Mouse (Mus musculus): ENCODE measurements around the gene B430305J03Rik. TPM values are rescaled to one million over a fixed set of nuclear protein-coding genes. Genes with fewer than 3 reads are reported as not detected.
A peak's percentile ranks its signal among the peaks of the same experiment; 100 is the strongest.

B430305J03Rik gene
- polyA plus RNA-seq, 1 experiment from 2014 or later, result not detected

DNA sequence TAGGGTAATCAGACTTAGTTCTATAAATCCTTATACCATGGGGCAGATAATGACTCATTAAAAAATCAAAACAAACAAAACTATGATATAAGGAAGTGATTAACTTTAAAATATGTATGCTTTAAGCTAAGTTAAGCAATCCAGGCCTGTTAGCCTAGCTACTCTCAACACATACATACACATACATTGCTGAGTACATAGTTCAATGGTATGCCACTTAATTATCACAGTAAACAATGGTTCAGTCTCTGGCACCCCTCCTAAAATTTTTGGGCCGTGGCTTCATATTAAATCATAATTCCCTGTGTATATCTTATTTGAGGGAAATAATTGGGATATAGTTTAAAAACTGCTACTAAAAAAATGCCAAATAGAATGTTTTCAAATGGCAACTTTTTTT is 4.4 kb downstream of the B430305J03Rik start, which contains the start of gene Rap2b:
Gene Rap2b, plus strand, starts transcription at position 301 of the 400 bp plus-strand sequence.
- 75% methylated on average over 1 of the region's 1 CpGs for WGBS
- no peak for ATAC-seq (ENCODE audit: insufficient number of reproducible peaks, insufficient read depth, low FRiP score, low read depth)

DNA sequence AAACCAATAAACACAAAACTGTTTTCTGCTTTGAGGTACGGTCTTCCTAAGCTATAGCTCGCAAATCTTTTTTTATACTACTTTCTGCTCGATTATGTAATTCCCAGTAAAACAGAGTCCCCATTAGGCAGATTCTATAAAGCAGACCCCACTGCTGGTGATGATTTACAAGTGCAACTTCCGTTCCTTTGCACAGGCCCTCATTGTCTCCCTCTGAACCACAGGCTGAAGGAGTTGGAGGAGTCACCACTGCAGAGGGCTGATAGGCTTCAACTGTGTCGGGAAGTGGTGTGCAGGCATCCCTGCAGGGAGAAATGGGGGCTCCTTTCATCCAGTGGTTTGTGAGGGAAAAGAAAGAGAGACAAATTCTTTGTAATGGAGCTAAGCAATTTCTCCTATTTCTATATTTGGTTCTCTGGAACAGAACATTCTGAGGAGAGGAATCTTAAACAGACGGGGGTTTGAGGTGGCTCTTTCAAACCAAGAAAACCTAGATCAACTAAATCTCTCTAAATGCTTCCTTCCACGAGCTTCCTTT is 6.9 kb downstream of the B430305J03Rik start:
- H3K4me3 ChIP-seq (ENCODE audit: low read depth, low read length), result no peak overlapping the region
- no peak overlapping the region for H3K4me2 ChIP-seq (replicated peaks; ENCODE audit: low read depth, low read length)
- H3K27me3 ChIP-seq (ENCODE audit: control insufficient read depth, insufficient read depth, low read length), result no peaks in the 10 kb centered on the region
- 40% methylated on average over 7 of the region's 7 CpGs for WGBS
- no peaks in the 10 kb centered on the region for H3K36me3 ChIP-seq (ENCODE audit: control insufficient read depth, insufficient read depth, low read length)
- no peak for ATAC-seq (ENCODE audit: insufficient number of reproducible peaks, insufficient read depth, low FRiP score, low read depth)
- no peak overlapping the region for H3K27ac ChIP-seq (ENCODE audit: low read length)
- no peaks in the 10 kb centered on the region for H3K9me3 ChIP-seq (ENCODE audit: control insufficient read depth, low read depth, low read length)
- no peak overlapping the region for H3K9ac ChIP-seq (replicated peaks; ENCODE audit: low read depth, low read length)
- no peaks in the 10 kb centered on the region for H3K4me1 ChIP-seq (ENCODE audit: control insufficient read depth, insufficient read depth, low read length)

More for the DNA sequence above, 4.4 kb downstream of the B430305J03Rik start, which contains the start of gene Rap2b:
- Histone ChIP-seq H3K27me3 (ENCODE audit: control insufficient read depth, insufficient read depth, low read length) (no peaks in the 10 kb centered on the region), H3K4me2 (replicated peaks; ENCODE audit: low read depth, low read length) (no peak within 1 kb of the TSS), H3K36me3 (ENCODE audit: control insufficient read depth, insufficient read depth, low read length) (no peaks in the 10 kb centered on the region), H3K4me3 (ENCODE audit: low read depth, low read length) (no peak within 1 kb of the TSS), H3K4me1 (ENCODE audit: control insufficient read depth, insufficient read depth, low read length) (peaks cover 4% of the 10 kb centered on the region; the same call in 1 of the 2 replicates), H3K9me3 (ENCODE audit: control insufficient read depth, low read depth, low read length) (no peaks in the 10 kb centered on the region), H3K27ac (ENCODE audit: low read length) (no peak within 1 kb of the TSS), H3K9ac (replicated peaks; ENCODE audit: low read depth, low read length) (no peak within 1 kb of the TSS)

DNA sequence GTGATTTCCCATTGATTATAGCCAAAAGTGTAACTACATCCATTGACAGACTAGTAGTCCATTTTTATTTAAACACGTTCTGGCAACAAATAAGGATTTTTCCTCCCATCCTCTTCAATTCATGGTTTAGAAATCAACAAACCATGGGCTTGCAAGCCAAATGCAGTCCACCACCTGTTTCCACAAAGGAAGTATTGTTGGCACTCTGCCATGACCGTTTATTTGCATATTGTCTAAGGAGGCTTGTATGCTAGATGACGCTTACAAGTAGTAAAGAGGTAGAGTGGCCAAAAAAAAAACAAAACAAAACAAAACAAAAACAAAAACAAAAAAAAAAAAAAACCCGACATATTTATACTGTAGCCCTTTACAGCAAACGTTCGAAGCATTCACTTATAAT is 7.6 kb downstream of the B430305J03Rik start:
- Histone ChIP-seq H3K4me1 (ENCODE audit: control insufficient read depth, insufficient read depth, low read length) (no peaks in the 10 kb centered on the region), H3K27ac (ENCODE audit: low read length) (no peak overlapping the region), H3K27me3 (ENCODE audit: control insufficient read depth, insufficient read depth, low read length) (no peaks in the 10 kb centered on the region), H3K36me3 (ENCODE audit: control insufficient read depth, insufficient read depth, low read length) (no peaks in the 10 kb centered on the region), H3K4me3 (ENCODE audit: low read depth, low read length) (no peak overlapping the region), H3K9me3 (ENCODE audit: control insufficient read depth, low read depth, low read length) (no peaks in the 10 kb centered on the region), H3K9ac (replicated peaks; ENCODE audit: low read depth, low read length) (no peak overlapping the region), H3K4me2 (replicated peaks; ENCODE audit: low read depth, low read length) (no peak overlapping the region)
- no peak for ATAC-seq (ENCODE audit: insufficient number of reproducible peaks, insufficient read depth, low FRiP score, low read depth)
- 68% methylated on average over 6 of the region's 6 CpGs for WGBS

GRCm38 (mm10) chr3:61355464-61355863 is 10.3 kb downstream of the B430305J03Rik start:
- H3K4me3 ChIP-seq (ENCODE audit: low read depth, low read length), result no peak overlapping the region
- H3K4me2 ChIP-seq (replicated peaks; ENCODE audit: low read depth, low read length), result no peak overlapping the region
- WGBS, result 67% methylated on average over 1 of the region's 1 CpGs
- no peak for ATAC-seq (ENCODE audit: insufficient number of reproducible peaks, insufficient read depth, low FRiP score, low read depth)
- H3K9me3 ChIP-seq (ENCODE audit: control insufficient read depth, low read depth, low read length), result no peaks in the 10 kb centered on the region
- no peaks in the 10 kb centered on the region for H3K4me1 ChIP-seq (ENCODE audit: control insufficient read depth, insufficient read depth, low read length)
- no peak overlapping the region for H3K9ac ChIP-seq (replicated peaks; ENCODE audit: low read depth, low read length)
- H3K36me3 ChIP-seq (ENCODE audit: control insufficient read depth, insufficient read depth, low read length), result no peaks in the 10 kb centered on the region
- H3K27ac ChIP-seq (ENCODE audit: low read length), result no peak overlapping the region
- H3K27me3 ChIP-seq (ENCODE audit: control insufficient read depth, insufficient read depth, low read length), result no peaks in the 10 kb centered on the region

GRCm38 (mm10) chr3:61349433-61349832 is 16.3 kb downstream of the B430305J03Rik start:
- no peaks in the 10 kb centered on the region for H3K9me3 ChIP-seq (ENCODE audit: control insufficient read depth, low read depth, low read length)
- no peak overlapping the region for H3K27ac ChIP-seq (ENCODE audit: low read length)
- no peak for ATAC-seq (ENCODE audit: insufficient number of reproducible peaks, insufficient read depth, low FRiP score, low read depth)
- H3K4me3 ChIP-seq (ENCODE audit: low read depth, low read length), result no peak overlapping the region
- WGBS, result 50% methylated on average over 1 of the region's 1 CpGs
- H3K36me3 ChIP-seq (ENCODE audit: control insufficient read depth, insufficient read depth, low read length), result no peaks in the 10 kb centered on the region
- no peak overlapping the region for H3K4me2 ChIP-seq (replicated peaks; ENCODE audit: low read depth, low read length)
- H3K27me3 ChIP-seq (ENCODE audit: control insufficient read depth, insufficient read depth, low read length), result no peaks in the 10 kb centered on the region
- no peaks in the 10 kb centered on the region for H3K4me1 ChIP-seq (ENCODE audit: control insufficient read depth, insufficient read depth, low read length)
- H3K9ac ChIP-seq (replicated peaks; ENCODE audit: low read depth, low read length), result no peak overlapping the region

DNA sequence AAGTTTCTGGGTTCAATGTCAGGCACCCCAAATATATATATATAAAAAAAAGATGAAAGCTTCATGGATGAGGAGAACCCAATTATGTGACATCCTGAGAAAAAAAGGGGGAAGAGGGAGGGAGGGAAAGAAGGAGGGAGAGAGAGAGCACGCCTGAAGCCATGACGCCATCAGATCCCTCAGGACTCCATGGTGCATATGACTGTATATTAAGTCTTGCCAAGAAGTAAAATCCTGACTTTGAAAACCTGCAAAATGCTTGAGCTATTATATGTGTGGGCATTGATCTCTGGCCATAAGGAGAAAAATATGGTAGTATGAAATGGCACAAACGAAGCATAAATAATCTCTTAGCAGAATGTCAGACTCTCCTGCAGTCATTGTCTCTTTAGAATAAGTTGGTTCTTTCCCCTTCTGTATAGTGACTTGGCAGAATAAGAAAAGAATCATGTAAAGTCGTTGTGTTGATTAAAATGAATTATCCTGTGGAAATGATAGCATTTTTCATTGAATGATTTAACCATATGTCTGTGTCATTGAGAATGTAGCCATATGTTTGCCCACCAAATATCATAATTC is 17.6 kb downstream of the B430305J03Rik start:
- Histone ChIP-seq H3K27me3 (ENCODE audit: control insufficient read depth, insufficient read depth, low read length) (no peaks in the 10 kb centered on the region), H3K4me2 (replicated peaks; ENCODE audit: low read depth, low read length) (no peak overlapping the region), H3K36me3 (ENCODE audit: control insufficient read depth, insufficient read depth, low read length) (no peaks in the 10 kb centered on the region), H3K4me3 (ENCODE audit: low read depth, low read length) (no peak overlapping the region), H3K9ac (replicated peaks; ENCODE audit: low read depth, low read length) (no peak overlapping the region), H3K27ac (ENCODE audit: low read length) (no peak overlapping the region), H3K4me1 (ENCODE audit: control insufficient read depth, insufficient read depth, low read length) (no peaks in the 10 kb centered on the region), H3K9me3 (ENCODE audit: control insufficient read depth, low read depth, low read length) (no peaks in the 10 kb centered on the region)
- 69% methylated on average over 4 of the region's 4 CpGs for WGBS
- ATAC-seq (ENCODE audit: insufficient number of reproducible peaks, insufficient read depth, low FRiP score, low read depth), result no peak

DNA sequence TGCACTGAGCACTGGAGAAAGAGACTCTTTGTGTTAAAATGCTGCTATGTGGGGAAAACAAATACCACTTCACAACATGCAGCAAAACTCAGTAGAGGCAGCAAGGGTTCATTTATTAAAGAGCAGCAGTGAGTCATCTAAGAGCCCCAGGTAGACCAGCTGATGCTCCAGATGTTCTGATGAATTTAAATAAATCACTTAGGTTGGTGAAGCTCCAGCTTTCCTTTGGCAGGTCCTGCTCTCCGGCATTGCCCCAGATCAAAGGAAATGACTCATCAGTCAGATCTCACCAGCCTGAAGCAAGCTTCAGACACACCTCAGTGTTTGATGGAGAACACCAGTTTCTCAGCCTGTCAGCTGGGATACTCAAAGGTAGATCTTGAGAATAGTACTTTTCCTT is 20.1 kb downstream of the B430305J03Rik start:
- no peaks in the 10 kb centered on the region for H3K36me3 ChIP-seq (ENCODE audit: control insufficient read depth, insufficient read depth, low read length)
- no peak overlapping the region for H3K27ac ChIP-seq (ENCODE audit: low read length)
- WGBS, result 20% methylated on average over 1 of the region's 1 CpGs
- H3K4me2 ChIP-seq (replicated peaks; ENCODE audit: low read depth, low read length), result no peak overlapping the region
- ATAC-seq (ENCODE audit: insufficient number of reproducible peaks, insufficient read depth, low FRiP score, low read depth), result no peak
- H3K9ac ChIP-seq (replicated peaks; ENCODE audit: low read depth, low read length), result no peak overlapping the region
- no peaks in the 10 kb centered on the region for H3K4me1 ChIP-seq (ENCODE audit: control insufficient read depth, insufficient read depth, low read length)
- H3K4me3 ChIP-seq (ENCODE audit: low read depth, low read length), result no peak overlapping the region
- no peaks in the 10 kb centered on the region for H3K9me3 ChIP-seq (ENCODE audit: control insufficient read depth, low read depth, low read length)
- H3K27me3 ChIP-seq (ENCODE audit: control insufficient read depth, insufficient read depth, low read length), result no peaks in the 10 kb centered on the region

DNA sequence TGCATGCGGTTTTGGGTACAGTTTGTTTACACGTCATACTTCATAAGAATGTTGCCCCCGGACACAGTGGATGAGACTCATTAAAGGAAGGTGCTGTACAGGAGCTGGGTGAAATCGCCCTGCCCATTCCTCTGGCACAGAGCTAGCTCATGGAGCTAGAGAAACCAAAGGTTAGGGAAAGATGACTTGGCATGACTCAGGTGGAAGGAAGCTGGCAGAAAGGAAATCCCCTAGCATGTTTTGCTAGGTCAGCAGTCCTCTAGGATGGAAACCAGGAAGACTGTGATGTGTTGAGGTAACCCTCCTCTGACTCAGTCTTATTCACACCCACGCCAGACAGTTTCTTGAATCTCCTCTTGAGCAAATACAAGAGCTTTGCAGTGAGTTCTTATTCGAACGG is 21.7 kb downstream of the B430305J03Rik start:
- ATAC-seq (ENCODE audit: insufficient number of reproducible peaks, insufficient read depth, low FRiP score, low read depth), result no peak
- no peaks in the 10 kb centered on the region for H3K9me3 ChIP-seq (ENCODE audit: control insufficient read depth, low read depth, low read length)
- H3K4me1 ChIP-seq (ENCODE audit: control insufficient read depth, insufficient read depth, low read length), result no peaks in the 10 kb centered on the region
- no peaks in the 10 kb centered on the region for H3K27me3 ChIP-seq (ENCODE audit: control insufficient read depth, insufficient read depth, low read length)
- H3K4me3 ChIP-seq (ENCODE audit: low read depth, low read length), result no peak overlapping the region
- WGBS, result 67% methylated on average over 7 of the region's 7 CpGs
- H3K4me2 ChIP-seq (replicated peaks; ENCODE audit: low read depth, low read length), result no peak overlapping the region
- H3K27ac ChIP-seq (ENCODE audit: low read length), result no peak overlapping the region
- no peaks in the 10 kb centered on the region for H3K36me3 ChIP-seq (ENCODE audit: control insufficient read depth, insufficient read depth, low read length)
- no peak overlapping the region for H3K9ac ChIP-seq (replicated peaks; ENCODE audit: low read depth, low read length)

DNA sequence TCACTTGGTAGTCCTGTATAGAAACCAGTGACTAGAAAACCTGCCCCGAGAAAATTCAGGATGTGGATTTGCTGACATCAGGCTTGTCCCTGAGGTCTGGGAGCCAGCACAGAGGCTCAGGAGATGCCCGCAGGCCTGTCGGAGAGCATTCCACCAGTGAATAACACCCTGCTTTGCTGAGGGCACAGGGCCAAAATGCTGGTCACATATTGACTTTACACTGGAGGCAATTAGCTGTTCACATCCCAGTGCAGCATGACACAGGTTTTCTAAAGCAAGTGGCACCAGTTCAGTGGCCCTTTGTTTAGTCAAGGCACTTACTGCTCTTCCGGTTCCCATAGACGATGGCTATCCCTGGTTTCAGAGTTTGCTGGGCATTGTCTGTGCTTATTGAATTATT is 25.4 kb downstream of the B430305J03Rik start:
- Histone ChIP-seq H3K36me3 (ENCODE audit: control insufficient read depth, insufficient read depth, low read length) (no peaks in the 10 kb centered on the region), H3K4me1 (ENCODE audit: control insufficient read depth, insufficient read depth, low read length) (no peaks in the 10 kb centered on the region), H3K9me3 (ENCODE audit: control insufficient read depth, low read depth, low read length) (no peaks in the 10 kb centered on the region), H3K9ac (replicated peaks; ENCODE audit: low read depth, low read length) (no peak overlapping the region), H3K4me3 (ENCODE audit: low read depth, low read length) (no peak overlapping the region), H3K4me2 (replicated peaks; ENCODE audit: low read depth, low read length) (no peak overlapping the region), H3K27me3 (ENCODE audit: control insufficient read depth, insufficient read depth, low read length) (no peaks in the 10 kb centered on the region), H3K27ac (ENCODE audit: low read length) (no peak overlapping the region)
- ATAC-seq (ENCODE audit: insufficient number of reproducible peaks, insufficient read depth, low FRiP score, low read depth), result 0 out of 2 replicates have a peak, but pooled peaks have one; percentile 23
- 74% methylated on average over 5 of the region's 5 CpGs for WGBS

All from stomach, embryonic 14.5 days (tissue).